Mouse (Mus musculus) MEL (cell line): ENCODE measurements around the gene Pga5. TPM values are rescaled to one million over a fixed set of nuclear protein-coding genes. Genes with fewer than 3 reads are reported as not detected.

Experiments
- DNase-seq: peaks from one replicate; pipeline ENCODE4 v3.0.0; 2011; ENCODE audit warnings: low read depth, low spot score
- H3K27ac ChIP-seq: 2 replicates; pipeline ENCODE4 v1.5.1; 2012; ENCODE audit warnings: low read depth, mild to moderate bottlenecking, control low read depth, low read length, moderate library complexity; ENCODE audit not compliant: control insufficient read depth
- H3K27me3 ChIP-seq, 2 experiments: fragments of 150-350 bp in 1 of 2; sonication (generic) in 1 of 2; 2 replicates each; pipeline ENCODE4 v1.6.1; 2012; ENCODE audit warnings: low read length in 2 of 2, mild to moderate bottlenecking in 2 of 2, improper control_type of control experiment in 1 of 2, moderate library complexity in 1 of 2; ENCODE audit not compliant: insufficient read depth in 2 of 2, control insufficient read depth in 1 of 2
- H3K36me3 ChIP-seq, 2 experiments: 2 replicates each; pipeline ENCODE4 v1.6.1; 2012 to 2014; ENCODE audit warnings: low read length in 2 of 2, improper control_type of control experiment in 1 of 2, inconsistent platforms in 1 of 2, mild to moderate bottlenecking in 1 of 2; ENCODE audit not compliant: insufficient read depth in 2 of 2, control insufficient read depth in 1 of 2
- H3K4me1 ChIP-seq, 2 experiments: fragments of 150-350 bp in 1 of 2; sonication (generic) in 1 of 2; 2 replicates each; pipeline ENCODE4 v1.6.1; 2012; ENCODE audit warnings: low read length in 2 of 2, improper control_type of control experiment in 1 of 2, mild to moderate bottlenecking in 1 of 2; ENCODE audit not compliant: insufficient read depth in 2 of 2, control insufficient read depth in 1 of 2
- H3K4me3 ChIP-seq, 2 experiments: fragments of 150-350 bp in 1 of 2; sonication (generic) in 1 of 2; 2 replicates each; pipeline ENCODE4 v1.5.1; 2012; ENCODE audit warnings: low read depth in 2 of 2, low read length in 2 of 2, mild to moderate bottlenecking in 2 of 2, moderate library complexity in 2 of 2, control low read depth in 1 of 2, improper control_type of control experiment in 1 of 2; ENCODE audit not compliant: control insufficient read depth in 1 of 2, insufficient read depth in 1 of 2
- H3K79me2 ChIP-seq: 2 replicates; pipeline ENCODE4 v1.6.1; 2012; ENCODE audit warnings: mild to moderate bottlenecking, low read length, moderate library complexity; ENCODE audit not compliant: control insufficient read depth, poor library complexity, insufficient read depth
- H3K9ac ChIP-seq: 2 replicates; pipeline ENCODE4 v1.6.1; 2012; ENCODE audit warnings: low read depth, mild to moderate bottlenecking, control low read depth, low read length, moderate library complexity; ENCODE audit not compliant: control insufficient read depth, poor library complexity, severe bottlenecking
- H3K9me3 ChIP-seq: fragments of 150-350 bp; sonication (generic); replicated peaks from 2 replicates; pipeline ENCODE4 v1.6.1; 2012; ENCODE audit warnings: mild to moderate bottlenecking, low read length, improper control_type of control experiment, moderate library complexity; ENCODE audit not compliant: insufficient read depth
- CHD1 ChIP-seq: IDR thresholded peaks from 2 replicates; pipeline ENCODE4 v1.6.1; 2012; ENCODE audit warnings: low read depth, mild to moderate bottlenecking, inconsistent platforms, low read length, improper control_type of control experiment
- CTCF ChIP-seq, 3 experiments: IDR thresholded peaks in 2 of 3; conservative IDR thresholded peaks in 1 of 3; 2 replicates each; pipeline ENCODE4 v1.5.1; 2011 to 2012; ENCODE audit warnings: low read length in 3 of 3, low read depth in 2 of 3, mild to moderate bottlenecking in 2 of 3, improper control_type of control experiment in 1 of 3, inconsistent platforms in 1 of 3, mixed read lengths in 1 of 3, moderate library complexity in 1 of 3; ENCODE audit not compliant: control insufficient read depth in 1 of 3, insufficient read depth in 1 of 3, poor library complexity in 1 of 3, severe bottlenecking in 1 of 3
- E2F4 ChIP-seq: IDR thresholded peaks from 2 replicates; pipeline ENCODE4 v1.6.1; 2011; ENCODE audit warnings: low read depth, low read length, improper control_type of control experiment, borderline replicate concordance
- ETS1 ChIP-seq: IDR thresholded peaks from 2 replicates; pipeline ENCODE4 v1.6.1; 2012; ENCODE audit warnings: low read depth, mild to moderate bottlenecking, inconsistent platforms, low read length, improper control_type of control experiment, moderate library complexity
- GABPA ChIP-seq: IDR thresholded peaks from 2 replicates; pipeline ENCODE4 v1.6.1; 2012; ENCODE audit warnings: low read depth, mild to moderate bottlenecking, inconsistent platforms, low read length, improper control_type of control experiment, moderate library complexity
- JUND ChIP-seq: IDR thresholded peaks from 2 replicates; pipeline ENCODE4 v1.6.1; 2011; ENCODE audit warnings: low read depth, mild to moderate bottlenecking, improper control_type of control experiment, low read length
- KAT2A ChIP-seq: conservative IDR thresholded peaks from 2 replicates; pipeline ENCODE4 v1.6.1; 2012; ENCODE audit warnings: low read depth, low read length, improper control_type of control experiment, inconsistent platforms
- MAFK ChIP-seq: IDR thresholded peaks from 2 replicates; pipeline ENCODE4 v1.6.1; 2011; ENCODE audit warnings: low read depth, mild to moderate bottlenecking, low read length, improper control_type of control experiment, borderline replicate concordance
- MAX ChIP-seq: IDR thresholded peaks from 2 replicates; pipeline ENCODE4 v1.6.1; 2011; ENCODE audit warnings: low read length, improper control_type of control experiment
- MAZ ChIP-seq: IDR thresholded peaks from 2 replicates; pipeline ENCODE4 v1.6.1; 2012; ENCODE audit warnings: low read depth, mild to moderate bottlenecking, inconsistent platforms, low read length, improper control_type of control experiment
- MEF2A ChIP-seq: IDR thresholded peaks from 2 replicates; pipeline ENCODE4 v1.6.1; 2014; ENCODE audit warnings: low read depth, mild to moderate bottlenecking, inconsistent platforms, low read length, improper control_type of control experiment; ENCODE audit not compliant: poor library complexity, insufficient replicate concordance, severe bottlenecking; ENCODE audit errors: extremely low read depth
- MXI1 ChIP-seq: IDR thresholded peaks from 2 replicates; pipeline ENCODE4 v1.6.1; 2011; ENCODE audit warnings: mild to moderate bottlenecking, low read depth, low read length, improper control_type of control experiment
- MYB ChIP-seq: IDR thresholded peaks from 2 replicates; pipeline ENCODE4 v1.6.1; 2011; ENCODE audit warnings: mild to moderate bottlenecking, low read depth, low read length, improper control_type of control experiment
- NRF1 ChIP-seq: IDR thresholded peaks from 2 replicates; pipeline ENCODE4 v1.6.1; 2014; ENCODE audit warnings: low read depth, mild to moderate bottlenecking, inconsistent platforms, low read length, improper control_type of control experiment, moderate library complexity; ENCODE audit not compliant: poor library complexity, insufficient read depth, severe bottlenecking
- POLR2AphosphoS2 ChIP-seq: IDR thresholded peaks from 2 replicates; pipeline ENCODE4 v1.6.1; 2011; ENCODE audit warnings: low read length, improper control_type of control experiment
- POLR2AphosphoS5 ChIP-seq: IDR thresholded peaks from 2 replicates; pipeline ENCODE4 v1.6.1; 2012; ENCODE audit warnings: low read depth, borderline replicate concordance, mild to moderate bottlenecking, inconsistent platforms, low read length, moderate library complexity, mixed read lengths
- RAD21 ChIP-seq: IDR thresholded peaks from 2 replicates; pipeline ENCODE4 v1.6.1; 2011; ENCODE audit warnings: mild to moderate bottlenecking, low read depth, low read length, improper control_type of control experiment
- RCOR1 ChIP-seq: IDR thresholded peaks from 2 replicates; pipeline ENCODE4 v1.6.1; 2012; ENCODE audit warnings: low read depth, mild to moderate bottlenecking, inconsistent platforms, low read length, improper control_type of control experiment
- SIN3A ChIP-seq: IDR thresholded peaks from 2 replicates; pipeline ENCODE4 v1.6.1; 2012; ENCODE audit warnings: low read length, improper control_type of control experiment, inconsistent platforms
- SMC3 ChIP-seq: IDR thresholded peaks from 2 replicates; pipeline ENCODE4 v1.6.1; 2011; ENCODE audit warnings: low read depth, low read length, improper control_type of control experiment
- UBTF ChIP-seq: IDR thresholded peaks from 2 replicates; pipeline ENCODE4 v1.6.1; 2012; ENCODE audit warnings: low read depth, mild to moderate bottlenecking, inconsistent platforms, low read length, improper control_type of control experiment, moderate library complexity, borderline replicate concordance; ENCODE audit not compliant: insufficient read depth
- USF2 ChIP-seq, 2 experiments: IDR thresholded peaks; 2 replicates each; pipeline ENCODE4 v1.6.1; 2011 to 2012; ENCODE audit warnings: improper control_type of control experiment in 2 of 2, low read length in 2 of 2, borderline replicate concordance in 1 of 2, inconsistent platforms in 1 of 2, low read depth in 1 of 2, mild to moderate bottlenecking in 1 of 2; ENCODE audit not compliant: insufficient read depth in 1 of 2
- ZMIZ1 ChIP-seq: IDR thresholded peaks from 2 replicates; pipeline ENCODE4 v1.6.1; 2012; ENCODE audit warnings: low read depth, mild to moderate bottlenecking, inconsistent platforms, low read length, improper control_type of control experiment, moderate library complexity
- polyA plus RNA-seq, 2 experiments: library from polyadenylated mRNA; stranded (reverse) in 1 of 2; unstranded in 1 of 2; fragments of >175 nt in 1 of 2; fragments of >200 nt in 1 of 2; gene quantifications; 2 replicates each; pipeline versions ENCODE4 v1.2.1 to v1.2.4; 2012; ENCODE audit warnings: low replicate concordance in 2 of 2, low read depth in 1 of 2; ENCODE audit not compliant: insufficient read length in 2 of 2, insufficient read depth in 1 of 2, missing spikeins in 1 of 2
- total RNA-seq: library from RNA; depleted of rRNA; stranded (reverse); fragments of 300-350 nt; gene quantifications from 2 replicates; pipeline ENCODE4 v1.2.3, GENCODE M21; 2012

The Pga5 gene
- total and polyA plus RNA-seq, 3 experiments = not detected

- no peak overlapping the region for H3K9ac ChIP-seq
- peaks cover 0 to 9% of the 10 kb centered on the region in 2 experiments; a peak in 2 of 4 replicates for H3K36me3 ChIP-seq
- TF ChIP-seq POLR2AphosphoS2 (no peak), CHD1 (no peak), SMC3 (0 out of 2 replicates have a peak, but pooled peaks have one; percentile 5), RAD21 (peak; percentile 4; the same call in 1 of the 2 replicates), RCOR1 (no peak), MAFK (no peak), ETS1 (no peak), SIN3A (no peak)
- no peaks in the 10 kb centered on the region for H3K9me3 ChIP-seq
- peaks cover 18 to 20% of the 10 kb centered on the region in 2 experiments for H3K27me3 ChIP-seq
- H3K4me1 ChIP-seq = peaks cover 0 to 10% of the 10 kb centered on the region in 2 experiments; a peak in 2 of 4 replicates
- H3K79me2 ChIP-seq = no peaks in the 10 kb centered on the region
- no peak overlapping the region for H3K4me3 ChIP-seq
- DNase-seq = peak; percentile 32
- H3K27ac ChIP-seq = no peak overlapping the region
Observed at GRCm38 (mm10) chr19:10681571-10681970, 3.7 kb upstream of the Pga5 start.

- no peak for TF ChIP-seq JUND
- peaks cover 10 to 16% of the 10 kb centered on the region in 2 experiments for H3K27me3 ChIP-seq
- H3K4me3 ChIP-seq = no peak overlapping the region
- no peak overlapping the region for H3K9ac ChIP-seq
- peaks cover 0 to 10% of the 10 kb centered on the region in 2 experiments; a peak in 2 of 4 replicates for H3K4me1 ChIP-seq
- H3K27ac ChIP-seq = no peak overlapping the region
- no peaks in the 10 kb centered on the region for H3K9me3 ChIP-seq
- H3K36me3 ChIP-seq = peaks cover 0 to 9% of the 10 kb centered on the region in 2 experiments; a peak in 2 of 4 replicates
- no peak for DNase-seq
- H3K79me2 ChIP-seq = no peaks in the 10 kb centered on the region
Observed at GRCm38 (mm10) chr19:10678772-10679067, 849 bp upstream of the Pga5 start.

- H3K4me1 ChIP-seq = peaks cover 0 to 10% of the 10 kb centered on the region in 2 experiments; a peak in 2 of 4 replicates
- no peak for DNase-seq
- H3K9ac ChIP-seq = no peak overlapping the region
- peaks cover 0 to 9% of the 10 kb centered on the region in 2 experiments; a peak in 2 of 4 replicates for H3K36me3 ChIP-seq
- TF ChIP-seq GABPA (no peak), KAT2A (no peak), E2F4 (no peak), MXI1 (no peak), NRF1 (no peak), MAZ (no peak), MYB (no peak), MAX (no peak), SMC3 (no peak), USF2 (IDR thresholded peaks at IDR 0.05; ENCODE audit: borderline replicate concordance in 1 of 2, insufficient read depth in 1 of 2, low read depth in 1 of 2, low read length in 2 of 2) (no peak), MEF2A (no peak), SIN3A (no peak), UBTF (no peak), CTCF (IDR thresholded peaks at IDR 0.05 in 2 of 3, conservative IDR thresholded peaks at IDR 0.05 in 1 of 3; ENCODE audit: control insufficient read depth in 1 of 3, insufficient read depth in 1 of 3, low read depth in 2 of 3, low read length in 3 of 3, poor library complexity in 1 of 3, severe bottlenecking in 1 of 3) (no peak), POLR2AphosphoS5 (no peak), ZMIZ1 (no peak), MAFK (no peak)
- no peaks in the 10 kb centered on the region for H3K79me2 ChIP-seq
- no peak overlapping the region for H3K27ac ChIP-seq
- H3K4me3 ChIP-seq = no peak overlapping the region
- H3K9me3 ChIP-seq = no peaks in the 10 kb centered on the region
- peaks cover 0 to 1% of the 10 kb centered on the region in 2 experiments; a peak in 2 of 4 replicates for H3K27me3 ChIP-seq
Observed at GRCm38 (mm10) chr19:10676656-10677055, 1.2 kb downstream of the Pga5 start.
